Mouse (Mus musculus) liver, adult 2 months (tissue): ENCODE measurements around the gene Ablim2.

Source experiments
- CTCF ChIP-seq: fragments of 200-500 bp; IDR thresholded peaks from 2 replicates; pipeline ENCODE4 v1.5.1; 2011; ENCODE audit warnings: low read depth, low read length, control low read depth
- POLR2A ChIP-seq: fragments of 200-500 bp; IDR thresholded peaks from 2 replicates; pipeline ENCODE4 v1.6.1; 2011; ENCODE audit warnings: low read length, control low read depth; ENCODE audit not compliant: insufficient read depth; ENCODE audit errors: extremely low read depth

- TF ChIP-seq POLR2A (no peak), CTCF (no peak)
Measured at GRCm38 (mm10) chr5:35804685-35805084, 47.0 kb downstream of the Ablim2 start.
